Mouse (Mus musculus) heart, postnatal 25 days (tissue): ENCODE results near the gene Olfr963. TPM values are rescaled to one million over a fixed set of nuclear protein-coding genes. Genes with fewer than 3 reads are reported as not detected.
"Not testable (repeated sequence)": the region's sequence is repeated elsewhere in the genome, so short reads cannot be mapped to it uniquely, and the experiment has no call there.

Experiments
- DNase-seq: peaks from one replicate; pipeline ENCODE4 v3.0.0; 2022; ENCODE audit warnings: low spot score
- intact Hi-C: fragments of 180-260 bp; cut with DNase I; formaldehyde crosslinking; loops from one replicate; pipeline ENCODE4 v1.15.1; 2025
- total RNA-seq, 2 experiments: library from RNA; stranded (reverse); gene quantifications; 2 replicates each; pipeline ENCODE4 v1.2.3; 2021

The Olfr963 gene
- not detected for total RNA-seq

- DNase-seq: no peak
- intact Hi-C loops: no loop called here
These were observed at the start of gene Olfr963 for GRCm38 (mm10) chr9:39666905-39667304. Olfr963 (plus strand) TSS chr9:39667205.

GRCm38 (mm10) chr9:39621073-39621472 lies 45.9 kb upstream of the Olfr963 start, which contains the start of gene Olfr960:
Olfr960 (plus strand) TSS chr9:39621373.
- DNase-seq: no peak
- intact Hi-C loops: no loop called here

GRCm38 (mm10) chr9:39623783-39624182 lies 43.2 kb upstream of the Olfr963 start:
- no peak for DNase-seq
- intact Hi-C loops: no loop called here

- intact Hi-C loops: no loop called here
- no peak for DNase-seq
These were observed 42.3 kb upstream of the Olfr963 start for GRCm38 (mm10) chr9:39624711-39625110.

- intact Hi-C loops: no loop called here
- no peak for DNase-seq
These were observed 37.9 kb upstream of the Olfr963 start for GRCm38 (mm10) chr9:39629069-39629468.

- intact Hi-C loops: no loop called here
- no peak for DNase-seq
These were observed 33.0 kb upstream of the Olfr963 start for GRCm38 (mm10) chr9:39633913-39634594.

GRCm38 (mm10) chr9:39644785-39645184 lies 22.2 kb upstream of the Olfr963 start, which contains the start of gene Olfr961:
Olfr961 (plus strand) TSS chr9:39645085.
- intact Hi-C loops: no loop called here
- no peak for DNase-seq

- DNase-seq: no peak
- intact Hi-C loops: no loop called here
These were observed 19.6 kb upstream of the Olfr963 start for GRCm38 (mm10) chr9:39647382-39647781.

- DNase-seq: no peak
- intact Hi-C loops: no loop called here
These were observed 12.1 kb upstream of the Olfr963 start for GRCm38 (mm10) chr9:39654756-39655396.

- intact Hi-C loops: no loop called here
- no peak for DNase-seq
These were observed 2.7 kb downstream of the Olfr963 start for GRCm38 (mm10) chr9:39669723-39670122.

- no peak for DNase-seq
- intact Hi-C loops: no loop called here
These were observed 7.8 kb downstream of the Olfr963 start for GRCm38 (mm10) chr9:39674820-39675219.

GRCm38 (mm10) chr9:39678557-39678956 lies 11.6 kb downstream of the Olfr963 start:
- no peak for DNase-seq
- intact Hi-C loops: no loop called here

GRCm38 (mm10) chr9:39679280-39679679 lies 12.3 kb downstream of the Olfr963 start:
- DNase-seq: no peak
- intact Hi-C loops: no loop called here

GRCm38 (mm10) chr9:39701123-39701522 lies 34.1 kb downstream of the Olfr963 start:
- intact Hi-C loops, DNase-seq: not testable (repeated sequence)

GRCm38 (mm10) chr9:39707017-39707416 lies 40.0 kb downstream of the Olfr963 start, which contains the start of gene Olfr149:
Olfr149 (minus strand) TSS chr9:39707117.
- no peak for DNase-seq

GRCm38 (mm10) chr9:39708958-39709357 lies 42.0 kb downstream of the Olfr963 start:
- DNase-seq: no peak
- intact Hi-C loops: no loop called here

More at GRCm38 (mm10) chr9:39707017-39707416, 40.0 kb downstream of the Olfr963 start, which contains the start of gene Olfr149:
- intact Hi-C loops: no loop called here

- intact Hi-C loops: no loop called here
These were observed 44.0 kb downstream of the Olfr963 start, which contains the start of gene Olfr965 for GRCm38 (mm10) chr9:39711053-39711452. Olfr965 (plus strand) TSS chr9:39711353.

More at GRCm38 (mm10) chr9:39711053-39711452, 44.0 kb downstream of the Olfr963 start, which contains the start of gene Olfr965:
- DNase-seq: no peak
